Mouse (Mus musculus): ENCODE measurements around the gene Hormad2. TPM values are rescaled to one million over a fixed set of nuclear protein-coding genes. Genes with fewer than 3 reads are reported as not detected.

The Hormad2 gene
- polyA plus RNA-seq, 1 experiment from 2014 or later = 0.38 TPM

Other genes starting within 250 kb of the Hormad2 start
- 5.7 and 5.9 TPM in 2 replicates for gene Castor1, start 222.9 kb downstream of the Hormad2 start, polyA plus RNA-seq (2014; fragmentation: Nextera tagmentation; extraction: Ambion mirVana)
- not detected in 2 replicates for gene Osm, start 204.7 kb downstream of the Hormad2 start, polyA plus RNA-seq (2014; fragmentation: Nextera tagmentation; extraction: Ambion mirVana)
- 0.24 TPM in 1 of 2 replicates, not detected in the other for gene Lif, start 183.5 kb downstream of the Hormad2 start, polyA plus RNA-seq (2014; fragmentation: Nextera tagmentation; extraction: Ambion mirVana)
- gene Mtmr3, start 153.8 kb upstream of the Hormad2 start, polyA plus RNA-seq (2014; fragmentation: Nextera tagmentation; extraction: Ambion mirVana) = 24.6 and 25.5 TPM in 2 replicates
- gene Gm11032, start 179.0 kb upstream of the Hormad2 start, polyA plus RNA-seq (2014; fragmentation: Nextera tagmentation; extraction: Ambion mirVana) = not detected in 2 replicates
- gene Ascc2, start 196.6 kb upstream of the Hormad2 start, polyA plus RNA-seq (2014; fragmentation: Nextera tagmentation; extraction: Ambion mirVana) = 19.0 and 22.0 TPM in 2 replicates

All from heart, embryonic 14.5 days (tissue).